Mouse (Mus musculus): Measurements from ENCODE around the gene Vmn1r193.
"Not testable (repeated sequence)": the region's sequence is repeated elsewhere in the genome, so short reads cannot be mapped to it uniquely, and the experiment has no call there.

Vmn1r193 gene

GRCm38 (mm10) chr13:22223060-22223459, at the start of gene Vmn1r193:
Vmn1r193 (minus strand) TSS chr13:22223160.
- DNase-seq (ENCODE audit: low read depth, low spot score): not testable (repeated sequence)

GRCm38 (mm10) chr13:22271721-22272120, 48.8 kb upstream of the Vmn1r193 start:
- DNase-seq (ENCODE audit: low read depth, low spot score): no peak

DNA sequence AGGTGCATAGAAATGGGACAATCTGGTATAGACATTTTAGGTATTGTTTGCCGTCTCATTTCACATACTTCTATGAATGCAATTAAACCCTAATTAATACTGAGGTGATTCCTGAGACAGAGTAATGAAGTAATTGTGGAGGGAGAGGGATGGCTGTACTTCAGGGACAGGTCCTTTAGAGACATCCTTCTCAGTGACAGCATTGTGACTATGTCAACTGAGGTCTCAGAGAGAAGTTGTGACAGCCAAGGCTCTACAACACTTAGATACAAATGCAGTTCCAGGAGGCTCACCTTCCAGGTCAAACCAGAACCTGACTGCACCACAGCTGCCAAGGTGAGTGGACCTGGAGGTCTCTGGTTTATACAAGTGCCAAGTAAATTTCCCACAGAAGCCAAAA, 47.3 kb upstream of the Vmn1r193 start, which contains the start of gene Vmn1r195:
Gene Vmn1r195, plus strand, starts transcription at position 301 of the 400 bp plus-strand sequence.
- DNase-seq (ENCODE audit: low read depth, low spot score): not testable (repeated sequence)

GRCm38 (mm10) chr13:22243915-22244314, 21.0 kb upstream of the Vmn1r193 start, which contains the start of gene Vmn1r194:
Vmn1r194 (plus strand) TSS chr13:22244215.
- DNase-seq (ENCODE audit: low read depth, low spot score): no peak

GRCm38 (mm10) chr13:22192756-22193155, 30.2 kb downstream of the Vmn1r193 start:
- not testable (repeated sequence) for DNase-seq (ENCODE audit: low read depth, low spot score)

GRCm38 (mm10) chr13:22191041-22191440, 31.9 kb downstream of the Vmn1r193 start, which contains the start of gene Vmn1r192:
Vmn1r192 (minus strand) TSS chr13:22191141.
- DNase-seq (ENCODE audit: low read depth, low spot score): no peak

- no peak for DNase-seq (ENCODE audit: low read depth, low spot score)
Observed at GRCm38 (mm10) chr13:22190385-22190784, 32.6 kb downstream of the Vmn1r193 start.

GRCm38 (mm10) chr13:22189313-22189712, 33.6 kb downstream of the Vmn1r193 start:
- DNase-seq (ENCODE audit: low read depth, low spot score): no peak

GRCm38 (mm10) chr13:22183869-22184268, 39.1 kb downstream of the Vmn1r193 start, which contains the start of gene Vmn1r191:
Vmn1r191 (minus strand) TSS chr13:22183969.
- DNase-seq (ENCODE audit: low read depth, low spot score): no peak

- DNase-seq (ENCODE audit: low read depth, low spot score): no peak
Observed at GRCm38 (mm10) chr13:22168416-22168815, 54.5 kb downstream of the Vmn1r193 start.

Measured in skeletal muscle tissue, adult 2 months (tissue).